Mouse (Mus musculus) ovary, postnatal 36 days (tissue): ENCODE results near the gene Mcpt2.
"Not testable (repeated sequence)": the region's sequence is repeated elsewhere in the genome, so short reads cannot be mapped to it uniquely, and the experiment has no call there.

ENCODE experiments used
- DNase-seq: peaks from one replicate; pipeline ENCODE4 v3.0.0; 2022; ENCODE audit warnings: low spot score, mixed read lengths

Mcpt2 gene

DNA sequence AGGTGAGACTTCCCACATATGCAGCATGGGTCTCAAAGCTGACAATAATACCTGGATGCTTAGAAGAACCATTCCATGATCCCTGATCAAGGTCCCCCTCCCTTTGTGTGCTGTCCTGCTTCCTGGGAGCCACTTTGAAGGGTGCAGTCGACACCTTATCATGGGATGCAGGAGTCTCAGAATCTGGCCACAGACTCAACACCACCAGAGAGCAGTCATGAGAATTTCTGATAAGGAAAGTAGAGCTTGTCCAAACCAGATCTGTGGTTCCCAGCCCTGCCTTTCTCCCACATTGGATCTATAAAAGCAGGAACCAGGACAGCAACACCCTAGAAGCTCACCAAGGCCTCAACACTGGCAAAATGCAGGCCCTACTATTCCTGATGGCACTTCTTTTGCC, at the start of gene Mcpt2:
Gene Mcpt2, plus strand, starts transcription at position 250 of the 400 bp plus-strand sequence.
- DNase-seq, result not testable (repeated sequence)

- DNase-seq, result no peak
Observed at GRCm38 (mm10) chr14:56013147-56013546, 28.7 kb upstream of the Mcpt2 start.

DNA sequence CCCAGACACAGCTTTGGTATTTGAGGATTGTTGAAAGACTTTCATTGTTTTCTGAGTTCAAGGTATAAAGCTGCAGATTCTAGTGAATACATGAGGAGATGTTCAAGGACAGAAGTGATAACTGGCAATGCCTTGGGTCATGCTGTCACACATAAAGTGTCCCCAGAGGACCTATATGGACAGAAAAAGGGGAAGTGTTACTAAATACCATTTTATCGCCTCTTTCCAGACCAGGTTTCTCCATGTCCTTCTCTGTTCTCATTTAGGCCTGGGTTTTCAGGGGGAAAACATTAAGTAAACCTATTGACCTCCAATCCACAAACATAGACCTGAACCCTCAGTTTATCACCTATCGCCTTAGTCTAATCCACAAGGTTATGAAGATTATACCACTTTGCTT, 27.9 kb upstream of the Mcpt2 start:
- DNase-seq, result no peak

DNA sequence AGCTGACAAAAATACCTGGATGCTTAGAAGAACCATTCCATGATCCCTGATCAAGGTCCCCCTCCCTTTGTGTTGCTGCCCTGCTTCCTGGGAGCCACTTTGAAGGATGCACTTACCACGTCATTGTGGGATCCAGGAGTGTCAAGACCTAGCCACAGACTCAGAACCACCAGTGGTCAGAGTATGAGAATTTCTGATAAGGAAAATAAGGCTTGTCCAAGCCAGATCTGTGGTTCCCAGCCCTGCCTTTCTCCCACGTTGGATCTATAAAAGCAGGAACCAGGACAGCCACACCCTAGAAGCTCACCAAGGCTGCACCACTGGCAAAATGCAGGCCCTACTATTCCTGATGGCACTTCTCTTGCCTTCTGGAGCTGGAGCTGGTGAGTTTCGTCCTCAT, 24.2 kb upstream of the Mcpt2 start, which contains the start of gene Mcpt1:
Gene Mcpt1, plus strand, starts transcription at position 301 of the 400 bp plus-strand sequence.
- not testable (repeated sequence) for DNase-seq

- DNase-seq, result no peak
Observed at GRCm38 (mm10) chr14:56019446-56019845, 22.4 kb upstream of the Mcpt2 start.

DNA sequence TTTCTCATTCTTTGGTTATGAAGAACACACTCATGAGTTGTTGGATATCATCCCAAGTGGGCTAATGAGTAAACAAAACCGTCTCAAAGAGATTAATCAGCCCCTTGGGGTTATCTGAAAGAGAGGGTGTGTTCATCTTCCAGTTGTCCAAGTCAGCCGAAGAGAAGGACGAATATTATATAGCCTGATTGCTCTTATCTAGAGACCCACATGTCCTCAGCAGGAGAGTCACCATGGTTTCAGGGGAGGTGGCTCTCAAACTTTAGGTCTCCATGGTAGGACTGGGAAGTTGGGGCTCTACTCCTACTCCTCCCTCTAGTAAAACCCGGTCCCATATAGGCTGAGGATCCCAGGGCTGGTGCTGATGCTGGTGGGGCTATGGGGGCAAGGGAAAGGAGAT, 20.5 kb upstream of the Mcpt2 start:
- not testable (repeated sequence) for DNase-seq

DNA sequence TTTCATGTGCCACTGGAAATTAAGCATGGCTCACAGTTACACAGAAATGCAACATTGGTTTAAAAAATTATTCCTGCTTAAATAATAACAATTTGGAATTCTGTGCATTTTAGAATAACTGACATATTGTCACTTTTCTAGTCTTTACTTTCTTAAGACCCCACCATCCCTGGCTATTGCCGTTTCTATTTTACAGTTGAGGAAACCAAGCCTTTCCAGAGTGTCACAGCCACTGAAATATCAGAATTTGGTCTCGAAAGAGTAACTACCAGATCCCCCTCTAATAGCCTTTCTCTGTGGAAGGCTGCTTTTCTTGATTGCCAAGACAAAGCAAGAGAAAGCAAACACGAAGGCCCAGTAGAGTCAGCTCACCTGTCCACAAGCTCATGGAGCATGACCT, 11.4 kb upstream of the Mcpt2 start, which contains the start of gene Mcpt9:
Gene Mcpt9, minus strand, starts transcription at position 101 of the 400 bp plus-strand sequence.
- not testable (repeated sequence) for DNase-seq

- DNase-seq, result no peak
Observed at GRCm38 (mm10) chr14:56034433-56034832, 7.4 kb upstream of the Mcpt2 start.

- DNase-seq, result no peak
Observed at GRCm38 (mm10) chr14:56055408-56055807, 13.6 kb downstream of the Mcpt2 start.

DNA sequence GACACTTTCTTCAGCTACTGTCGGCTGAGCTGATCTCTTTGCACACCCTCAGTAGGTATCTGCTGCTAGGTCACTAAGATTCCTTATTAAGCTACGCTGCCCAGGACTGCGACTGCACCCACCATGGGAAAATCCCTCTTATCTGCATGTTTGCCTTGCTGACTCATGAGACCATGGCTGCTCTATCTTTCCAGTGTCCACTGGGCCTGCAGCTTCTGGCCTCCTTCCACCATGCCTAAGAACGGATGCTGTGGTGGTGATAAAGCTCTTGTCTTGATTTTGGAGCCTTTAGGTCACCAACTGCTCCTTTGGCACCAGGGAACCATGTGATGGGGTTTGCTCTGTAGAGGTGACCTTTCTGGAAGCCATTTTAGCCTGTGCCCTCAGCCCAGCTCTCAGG, 15.9 kb downstream of the Mcpt2 start:
- DNase-seq, result no peak

DNA sequence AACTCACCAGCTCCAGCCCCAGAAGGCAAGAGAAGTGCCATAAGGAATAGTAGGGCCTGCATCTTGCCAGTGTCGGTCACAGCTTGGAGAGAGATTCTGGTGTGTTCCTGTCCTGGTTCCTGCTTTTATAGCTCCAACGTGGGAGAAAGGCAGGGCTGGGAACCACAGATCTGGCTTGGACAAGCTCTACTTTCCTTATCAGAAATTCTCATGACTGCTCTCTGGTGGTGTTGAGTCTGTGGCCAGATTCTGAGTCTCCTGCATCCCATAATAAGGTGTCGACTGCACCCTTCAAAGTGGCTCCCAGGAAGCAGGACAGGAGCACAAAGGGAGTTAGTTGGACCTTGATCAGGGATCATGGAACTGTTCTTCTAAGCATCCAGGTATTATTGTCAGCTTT, 20.4 kb downstream of the Mcpt2 start, which contains the start of gene Mcpt4:
Gene Mcpt4, minus strand, starts transcription at position 101 of the 400 bp plus-strand sequence.
- not testable (repeated sequence) for DNase-seq

DNA sequence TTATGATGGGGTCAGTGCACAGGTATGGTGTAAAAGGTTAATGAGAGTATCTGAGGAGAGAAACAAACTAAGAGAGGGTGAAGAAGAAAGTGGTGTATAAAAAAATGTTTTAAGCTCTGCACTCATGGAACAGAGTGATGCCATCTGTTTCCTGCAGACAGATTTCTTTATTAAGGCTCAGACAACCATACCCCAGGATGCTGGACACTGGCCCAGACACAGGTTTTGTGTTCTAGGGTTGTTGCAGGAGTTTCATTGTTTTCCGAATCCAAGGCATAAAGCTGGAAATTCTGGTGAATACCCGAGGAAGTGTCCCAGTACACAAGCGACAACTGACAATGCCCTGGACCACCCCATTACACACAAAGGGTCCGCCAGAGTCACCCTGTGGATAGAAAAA, 40.2 kb downstream of the Mcpt2 start:
- DNase-seq, result no peak

DNA sequence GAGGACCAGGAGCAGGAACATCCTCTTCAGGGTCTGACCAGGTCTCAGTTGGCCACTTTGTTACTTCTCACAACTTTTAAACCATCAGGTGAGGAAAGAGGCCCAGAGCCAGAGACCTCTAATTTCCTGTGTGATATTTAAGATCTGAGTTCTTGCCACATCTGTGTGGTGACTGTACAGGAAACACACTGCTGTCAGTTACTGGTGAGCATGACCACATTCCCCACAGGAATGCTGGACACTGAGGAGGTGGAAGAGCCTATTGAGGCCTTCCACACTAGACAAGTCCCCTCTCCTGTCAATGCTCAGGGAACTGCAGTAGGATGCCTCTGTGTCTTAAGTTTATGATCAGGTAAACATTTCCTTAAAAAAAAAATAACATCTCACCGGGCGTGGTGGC, 43.3 kb downstream of the Mcpt2 start, which contains the start of gene Mcpt8:
Gene Mcpt8, minus strand, starts transcription at position 107 of the 400 bp plus-strand sequence.
- no peak for DNase-seq

GRCm38 (mm10) chr14:56086711-56087110, 44.9 kb downstream of the Mcpt2 start:
- DNase-seq, result no peak

- DNase-seq, result no peak
Observed at GRCm38 (mm10) chr14:56093353-56093752, 51.5 kb downstream of the Mcpt2 start.
